Mouse (Mus musculus): ENCODE results near the gene Rnf208. TPM values are rescaled to one million over a fixed set of nuclear protein-coding genes. Genes with fewer than 3 reads are reported as not detected.

Rnf208 gene
- polyA plus RNA-seq, 1 experiment from 2014 or later = 43.1 TPM

DNA sequence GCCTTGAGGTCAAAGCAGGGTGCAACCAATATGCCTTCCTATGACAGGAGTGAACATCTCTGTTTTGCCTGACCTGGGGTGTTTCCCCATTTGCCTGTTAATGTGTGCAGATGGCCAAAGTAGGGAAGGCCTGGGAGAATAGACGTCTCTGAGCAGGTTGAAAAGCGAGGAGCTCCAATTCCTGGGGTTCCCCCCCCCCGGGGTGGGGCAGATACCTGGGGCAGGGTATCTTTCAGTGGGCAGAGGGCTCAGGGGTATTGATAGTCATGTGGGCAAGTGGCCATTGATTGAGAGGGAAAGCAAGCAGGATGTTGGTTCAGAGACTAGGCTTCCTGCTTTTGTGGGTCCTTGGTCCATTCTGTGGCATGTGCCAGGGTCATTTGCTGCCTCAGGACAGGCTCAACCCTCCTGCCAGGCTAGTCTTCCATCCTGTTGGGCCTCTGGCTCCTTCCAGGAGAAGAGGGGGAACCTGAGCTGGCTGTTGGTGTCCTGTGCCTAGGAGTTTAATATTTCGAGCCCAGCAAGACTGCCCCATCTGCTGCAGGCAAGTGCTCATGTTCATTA, 25.8 kb downstream of the Rnf208 start:
- no peak overlapping the region for H3K4me2 ChIP-seq
- no peak for ATAC-seq
- peaks cover 22% of the 10 kb centered on the region for H3K27me3 ChIP-seq
- no peak overlapping the region for H3K4me3 ChIP-seq
- H3K27ac ChIP-seq = no peak overlapping the region; the same call in 1 of the 2 replicates
- H3K9ac ChIP-seq = 0 out of 2 replicates have a peak overlapping the region, but pooled peaks have one; percentile 30
- H3K9me3 ChIP-seq (replicated peaks) = no peaks in the 10 kb centered on the region
- WGBS = 82% methylated on average over 4 of the region's 4 CpGs
- H3K4me1 ChIP-seq = peaks cover 70% of the 10 kb centered on the region
- peaks cover 32% of the 10 kb centered on the region for H3K36me3 ChIP-seq (ENCODE audit: poor library complexity, severe bottlenecking)

DNA sequence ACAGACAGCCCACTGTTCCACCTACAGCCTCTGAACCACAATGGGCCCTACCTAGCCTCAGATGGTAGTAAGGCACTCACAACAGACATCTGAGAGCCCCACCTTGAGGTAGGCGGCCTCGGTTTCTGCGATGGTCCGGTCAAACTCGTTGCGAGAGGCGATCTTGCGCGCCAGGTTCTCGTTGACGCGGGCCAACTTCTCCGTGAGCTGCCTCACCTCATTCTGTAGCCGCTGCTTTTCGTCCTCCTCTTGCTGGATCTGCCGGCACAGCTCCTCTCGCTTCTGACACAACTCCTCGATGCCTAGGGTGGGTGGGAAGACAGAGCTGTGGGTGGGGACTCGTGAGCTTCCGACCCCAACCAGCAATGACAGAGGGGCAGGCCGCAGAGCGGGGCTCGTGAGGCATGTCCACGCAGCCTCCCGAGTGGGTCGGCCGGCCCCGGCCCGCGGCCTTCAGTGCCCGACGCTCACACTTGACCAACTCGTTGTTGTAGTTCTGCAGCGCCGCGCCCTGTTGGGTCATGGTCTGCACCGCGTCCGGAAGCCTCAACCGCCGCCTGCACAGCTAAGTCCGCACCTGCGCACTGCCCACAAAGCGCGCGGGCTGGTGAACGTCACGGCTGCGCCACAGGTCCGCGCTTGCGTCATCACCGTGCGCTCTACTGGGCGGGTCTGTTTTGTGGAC, 29.9 kb downstream of the Rnf208 start, which contains the start of the genes Ssna1 and Anapc2:
Gene Ssna1, minus strand, starts transcription at position 612 of the 685 bp plus-strand sequence.
Gene Anapc2, plus strand, starts transcription at position 652 of the 685 bp plus-strand sequence.
- peaks cover 48% of the 10 kb centered on the region for H3K4me1 ChIP-seq
- under 1% methylated on average over 55 of the region's 55 CpGs for WGBS

DNA sequence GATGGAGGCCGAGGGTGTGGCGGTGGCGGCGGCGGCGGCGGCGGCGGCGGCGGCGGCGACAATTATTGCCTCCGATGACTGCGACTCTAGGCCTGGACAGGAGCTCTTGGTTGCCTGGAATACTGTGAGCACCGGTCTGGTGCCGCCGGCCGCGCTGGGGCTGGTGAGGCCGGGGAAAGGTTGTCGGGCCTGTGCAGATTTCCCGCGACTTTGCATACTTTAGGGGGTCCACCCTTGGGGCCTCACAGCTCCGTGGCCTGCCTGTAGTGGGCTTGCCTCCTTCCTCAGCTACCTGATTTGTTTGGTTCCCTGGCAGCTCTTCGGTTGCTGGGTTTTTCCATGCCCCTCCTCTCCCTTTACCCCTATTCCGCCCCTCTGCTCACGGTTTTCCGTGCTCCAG, 30.5 kb downstream of the Rnf208 start:
- peak overlapping the region; percentile 85 for H3K4me3 ChIP-seq
- under 1% methylated on average over 29 of the region's 29 CpGs for WGBS
- ATAC-seq = peak; percentile 72
- H3K27me3 ChIP-seq = no peaks in the 10 kb centered on the region
- peak overlapping the region; percentile 1; the same call in 1 of the 2 replicates for H3K27ac ChIP-seq
- peaks cover 69% of the 10 kb centered on the region for H3K36me3 ChIP-seq (ENCODE audit: poor library complexity, severe bottlenecking)
- peak overlapping the region; percentile 91 for H3K4me2 ChIP-seq
- no peaks in the 10 kb centered on the region for H3K9me3 ChIP-seq (replicated peaks)
- peak overlapping the region; percentile 92 for H3K9ac ChIP-seq
- H3K4me1 ChIP-seq = peaks cover 43% of the 10 kb centered on the region

More for the DNA sequence above, 29.9 kb downstream of the Rnf208 start, which contains the start of the genes Ssna1 and Anapc2:
- H3K27ac ChIP-seq = peak within 1 kb of the TSS; percentile 68
- H3K36me3 ChIP-seq (ENCODE audit: poor library complexity, severe bottlenecking) = peaks cover 64% of the 10 kb centered on the region
- no peaks in the 10 kb centered on the region for H3K27me3 ChIP-seq
- peak; percentile 95 for ATAC-seq
- peak within 1 kb of the TSS; percentile 85 for H3K4me3 ChIP-seq
- H3K9me3 ChIP-seq (replicated peaks) = no peaks in the 10 kb centered on the region
- H3K4me2 ChIP-seq = peak within 1 kb of the TSS; percentile 91
- H3K9ac ChIP-seq = peak within 1 kb of the TSS; percentile 92

DNA sequence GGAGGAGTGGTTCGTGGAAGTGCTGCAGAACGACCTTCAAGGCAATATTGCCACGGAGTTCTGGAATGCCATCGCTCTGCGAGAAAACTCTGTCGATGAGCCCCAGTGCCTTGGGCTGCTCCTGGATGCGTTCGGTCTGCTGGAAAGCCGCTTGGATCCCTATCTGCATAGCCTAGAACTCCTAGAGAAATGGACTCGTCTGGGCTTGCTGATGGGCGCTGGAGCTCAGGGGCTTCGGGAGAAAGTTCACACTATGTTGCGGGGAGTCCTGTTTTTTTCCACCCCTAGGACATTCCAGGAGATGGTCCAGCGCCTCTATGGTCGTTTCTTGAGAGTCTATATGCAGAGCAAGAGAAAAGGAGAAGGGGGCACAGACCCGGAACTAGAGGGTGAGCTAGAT, 31.0 kb downstream of the Rnf208 start:
- peaks cover 70% of the 10 kb centered on the region for H3K36me3 ChIP-seq (ENCODE audit: poor library complexity, severe bottlenecking)
- peak overlapping the region; percentile 85 for H3K4me3 ChIP-seq
- H3K9me3 ChIP-seq (replicated peaks) = no peaks in the 10 kb centered on the region
- H3K4me1 ChIP-seq = peaks cover 38% of the 10 kb centered on the region
- H3K4me2 ChIP-seq = peak overlapping the region; percentile 91
- no peaks in the 10 kb centered on the region for H3K27me3 ChIP-seq
- 44% methylated on average over 16 of the region's 16 CpGs for WGBS
- no peak overlapping the region for H3K27ac ChIP-seq
- peak overlapping the region; percentile 92 for H3K9ac ChIP-seq
- ATAC-seq = no peak

DNA sequence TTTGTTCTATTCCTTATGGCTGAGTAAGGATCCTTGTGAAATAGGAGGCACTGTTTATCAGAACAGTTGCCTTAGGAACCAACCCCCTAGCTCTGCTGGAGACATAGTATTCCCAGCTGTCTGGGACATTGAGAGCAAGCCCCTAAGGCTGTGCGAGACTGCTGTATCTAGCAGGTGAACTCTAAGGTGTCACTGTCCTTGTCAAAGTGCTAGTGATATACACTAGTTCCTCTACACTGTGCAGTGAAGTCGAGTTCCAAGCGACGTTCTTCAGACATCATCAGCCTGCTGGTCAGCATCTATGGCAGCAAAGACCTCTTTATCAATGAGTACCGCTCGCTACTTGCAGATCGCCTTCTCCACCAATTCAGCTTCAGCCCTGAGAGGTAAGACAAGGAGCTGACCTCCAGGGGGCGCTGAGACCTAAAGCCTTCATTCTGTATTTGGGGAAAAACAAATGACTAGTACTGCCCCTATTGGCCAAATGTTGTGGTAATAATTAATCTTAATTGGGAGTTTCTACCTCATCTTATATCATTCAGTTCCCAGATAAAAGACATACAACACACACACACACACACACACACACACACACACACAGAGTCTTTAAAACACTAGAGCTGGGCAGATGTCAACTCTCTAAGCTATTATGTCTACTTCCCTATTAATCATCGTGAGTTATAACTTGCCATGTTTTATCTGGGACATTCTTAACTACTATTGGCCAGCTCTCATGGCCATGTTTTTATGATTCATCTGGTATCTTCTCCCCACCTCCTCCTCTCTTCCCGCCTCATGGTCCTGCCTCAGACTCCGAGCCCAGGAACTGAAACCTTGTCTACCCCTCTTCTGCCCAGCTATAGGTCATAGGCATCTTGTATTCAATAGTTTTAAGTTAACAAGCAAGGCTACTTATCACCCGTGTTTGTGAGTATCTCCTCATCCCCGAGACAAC, 37.1 kb downstream of the Rnf208 start:
- peak; percentile 55; the same call in 1 of the 2 replicates for ATAC-seq
- H3K9me3 ChIP-seq (replicated peaks) = no peaks in the 10 kb centered on the region
- H3K27me3 ChIP-seq = no peaks in the 10 kb centered on the region
- peaks cover 5% of the 10 kb centered on the region; the same call in 1 of the 2 replicates for H3K4me1 ChIP-seq
- no peak overlapping the region for H3K4me3 ChIP-seq
- H3K27ac ChIP-seq = no peak overlapping the region
- peaks cover 97% of the 10 kb centered on the region for H3K36me3 ChIP-seq (ENCODE audit: poor library complexity, severe bottlenecking)
- WGBS = 59% methylated on average over 13 of the region's 13 CpGs
- H3K4me2 ChIP-seq = no peak overlapping the region
- H3K9ac ChIP-seq = no peak overlapping the region

DNA sequence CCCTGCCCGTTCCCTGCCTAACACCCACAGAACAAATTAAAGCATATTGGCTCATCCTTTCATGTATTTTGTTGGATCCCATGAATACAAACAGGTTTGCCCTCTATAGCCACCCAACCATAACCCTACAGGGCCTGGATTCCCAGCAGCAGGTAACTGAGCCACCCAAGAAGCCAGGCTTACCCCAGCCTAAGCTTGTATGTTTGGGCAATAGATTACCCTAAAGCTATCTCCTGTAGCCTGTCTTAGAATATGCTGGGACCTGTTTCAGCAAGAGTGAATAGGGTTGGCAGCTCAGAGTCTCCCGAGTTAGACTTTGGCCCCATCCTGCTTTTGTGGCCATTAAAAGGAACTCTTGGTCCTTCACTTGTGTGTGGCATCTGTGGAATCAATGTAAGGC, 43.5 kb downstream of the Rnf208 start:
- no peak for ATAC-seq
- Histone ChIP-seq H3K9ac (no peak overlapping the region), H3K36me3 (ENCODE audit: poor library complexity, severe bottlenecking) (peaks cover 59% of the 10 kb centered on the region), H3K9me3 (replicated peaks) (no peaks in the 10 kb centered on the region), H3K4me1 (peaks cover 11% of the 10 kb centered on the region; the same call in 1 of the 2 replicates), H3K4me2 (no peak overlapping the region), H3K27me3 (peaks cover 32% of the 10 kb centered on the region), H3K4me3 (no peak overlapping the region), H3K27ac (no peak overlapping the region)
- WGBS = 96% methylated on average over 2 of the region's 2 CpGs

DNA sequence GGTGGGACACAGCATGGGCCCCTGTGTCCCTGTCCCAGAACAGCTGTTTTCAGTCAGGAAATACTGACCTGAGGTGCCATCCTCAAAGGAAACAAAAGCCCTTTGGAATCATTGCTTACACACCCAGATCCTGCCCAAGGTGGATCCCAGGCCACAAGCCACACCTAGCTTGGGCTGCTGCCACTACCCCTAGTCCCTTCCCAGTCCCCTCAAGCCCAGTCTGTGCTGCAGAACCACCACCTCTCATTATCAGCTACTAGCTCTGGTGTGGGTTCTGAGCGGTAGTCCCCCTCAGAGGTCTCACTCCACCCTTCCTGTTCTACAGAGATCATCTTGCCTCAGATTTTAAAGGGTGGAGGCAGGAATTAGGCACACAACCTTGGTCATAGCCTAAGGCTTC, 44.3 kb downstream of the Rnf208 start:
- H3K27me3 ChIP-seq = peaks cover 40% of the 10 kb centered on the region
- H3K9me3 ChIP-seq (replicated peaks) = no peaks in the 10 kb centered on the region
- no peak overlapping the region for H3K9ac ChIP-seq
- H3K4me2 ChIP-seq = no peak overlapping the region
- peaks cover 18% of the 10 kb centered on the region; the same call in 1 of the 2 replicates for H3K4me1 ChIP-seq
- H3K36me3 ChIP-seq (ENCODE audit: poor library complexity, severe bottlenecking) = peaks cover 51% of the 10 kb centered on the region
- ATAC-seq = no peak
- H3K4me3 ChIP-seq = no peak overlapping the region
- no peak overlapping the region for H3K27ac ChIP-seq
- WGBS = 84% methylated on average over 1 of the region's 1 CpGs

DNA sequence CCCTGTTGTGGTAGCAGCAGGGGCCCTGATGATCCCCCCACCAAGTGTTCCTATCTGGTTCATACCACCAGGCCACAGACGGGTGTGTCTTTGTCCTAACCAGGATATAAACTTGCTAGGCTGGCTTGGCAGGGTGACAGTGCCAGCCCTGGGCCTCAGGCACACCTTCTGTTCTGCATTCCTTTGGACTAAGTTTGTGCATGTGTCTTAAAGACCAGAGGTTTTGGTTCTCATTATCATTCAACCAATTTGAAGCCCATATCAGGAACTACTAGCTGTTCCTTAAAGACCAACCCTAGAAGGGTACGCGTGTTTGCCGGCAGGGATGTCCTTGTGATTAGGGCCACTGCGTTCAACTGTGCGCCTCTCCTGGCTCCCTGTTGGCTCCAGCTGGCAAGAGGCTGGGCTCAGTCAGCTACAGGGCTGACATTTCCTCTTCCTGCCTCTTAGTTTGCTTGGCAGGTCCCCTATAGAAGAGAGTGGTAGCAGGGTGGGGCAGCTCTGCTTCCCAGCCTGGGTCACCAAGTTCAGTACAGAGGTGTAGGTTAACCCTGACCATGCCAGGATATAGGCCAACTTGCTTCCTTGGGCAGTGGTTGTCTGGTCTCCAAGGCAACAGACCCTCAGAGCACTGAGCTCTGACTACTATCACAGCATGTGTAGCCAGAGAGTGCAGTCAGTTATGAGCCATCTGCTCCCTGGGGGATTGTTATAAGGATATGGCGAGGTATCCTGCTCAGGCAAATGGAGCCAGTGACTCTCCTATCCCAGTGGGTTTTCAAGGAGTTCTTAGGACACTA, 45.0 kb downstream of the Rnf208 start:
- Histone ChIP-seq H3K4me3 (no peak overlapping the region), H3K36me3 (ENCODE audit: poor library complexity, severe bottlenecking) (peaks cover 46% of the 10 kb centered on the region)
- WGBS = 62% methylated on average over 7 of the region's 7 CpGs

DNA sequence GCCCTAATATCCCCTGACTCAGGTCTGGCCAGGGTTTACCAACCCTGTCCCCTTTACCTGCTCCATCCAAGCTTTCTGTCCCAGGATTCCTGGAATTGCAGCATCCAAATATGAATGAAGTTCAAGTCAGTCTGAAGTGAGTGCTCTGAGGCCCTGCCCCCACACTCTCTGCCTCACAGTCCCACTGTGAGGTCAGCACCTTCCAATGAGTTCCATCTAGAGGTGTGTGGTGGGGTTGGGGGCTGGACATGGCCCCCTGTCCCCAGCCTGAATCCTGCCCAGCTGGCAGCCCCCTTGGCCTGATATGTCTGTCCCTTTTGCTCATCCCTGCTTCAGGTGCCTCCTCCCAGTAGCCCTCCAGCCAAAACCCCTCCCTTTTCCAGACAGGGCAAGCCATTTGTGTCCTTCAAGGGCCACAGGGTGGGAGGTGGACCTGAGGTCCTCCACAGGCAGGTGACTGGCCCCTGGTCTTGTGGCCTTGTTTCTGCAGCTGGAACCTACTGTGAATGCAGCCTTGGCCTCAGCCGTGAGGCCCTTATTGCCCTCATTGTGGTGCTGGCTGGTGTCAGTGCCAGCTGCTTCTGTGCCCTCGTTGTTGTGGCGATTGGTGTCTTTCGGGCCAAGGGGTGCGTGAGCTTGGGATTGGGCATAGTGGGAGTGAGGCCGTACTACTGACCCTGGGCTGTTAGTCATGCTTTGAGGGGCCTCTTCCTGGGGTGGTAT, 46.0 kb downstream of the Rnf208 start, which contains the start of gene Tmem210:
Gene Tmem210, plus strand, starts transcription at position 219 of the 723 bp plus-strand sequence.
- H3K9me3 ChIP-seq (replicated peaks) = no peaks in the 10 kb centered on the region
- no peak within 1 kb of the TSS for H3K9ac ChIP-seq
- H3K4me2 ChIP-seq = no peak within 1 kb of the TSS
- peaks cover 58% of the 10 kb centered on the region for H3K27me3 ChIP-seq
- peaks cover 36% of the 10 kb centered on the region for H3K36me3 ChIP-seq (ENCODE audit: poor library complexity, severe bottlenecking)
- H3K4me1 ChIP-seq = peaks cover 26% of the 10 kb centered on the region
- ATAC-seq = no peak
- no peak within 1 kb of the TSS for H3K27ac ChIP-seq
- no peak within 1 kb of the TSS for H3K4me3 ChIP-seq
- 85% methylated on average over 6 of the region's 6 CpGs for WGBS

More for the DNA sequence above, 45.0 kb downstream of the Rnf208 start:
- Histone ChIP-seq H3K4me1 (peaks cover 19% of the 10 kb centered on the region), H3K9ac (no peak overlapping the region), H3K9me3 (replicated peaks) (no peaks in the 10 kb centered on the region), H3K27ac (no peak overlapping the region), H3K4me2 (no peak overlapping the region), H3K27me3 (peaks cover 47% of the 10 kb centered on the region)
- ATAC-seq = no peak

DNA sequence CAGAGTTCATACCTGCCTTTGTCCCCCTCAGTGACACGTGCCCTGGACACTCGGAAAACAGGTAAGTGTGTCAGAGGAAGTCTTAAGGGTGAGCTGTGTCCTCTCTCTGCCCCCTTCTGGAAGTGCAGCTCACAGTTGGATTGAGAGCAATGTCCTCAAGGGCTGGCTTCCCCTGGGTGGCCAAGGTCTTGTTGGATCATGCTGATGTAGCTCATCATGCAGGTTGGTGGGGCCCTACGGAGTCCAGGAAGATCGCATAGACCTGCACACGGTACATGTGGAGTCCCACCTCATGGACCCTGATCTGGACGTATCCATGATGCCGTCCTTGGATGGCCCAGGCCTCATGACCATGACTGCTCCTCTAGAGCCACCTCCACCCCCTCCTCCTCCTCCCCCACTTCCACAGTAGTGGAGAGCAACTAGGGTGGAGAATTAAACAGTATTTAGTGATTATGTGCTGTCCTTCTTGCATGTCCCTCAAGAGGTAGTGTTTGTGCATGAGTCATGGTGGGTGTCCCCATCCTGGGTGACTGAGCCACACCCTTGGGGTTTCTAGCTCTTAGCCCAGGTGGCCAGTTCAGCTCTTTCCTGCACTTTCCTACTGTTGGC, 46.8 kb downstream of the Rnf208 start:
- WGBS = 75% methylated on average over 7 of the region's 7 CpGs
- H3K27me3 ChIP-seq = peaks cover 65% of the 10 kb centered on the region
- peaks cover 26% of the 10 kb centered on the region for H3K4me1 ChIP-seq
- H3K9ac ChIP-seq = no peak overlapping the region
- no peak overlapping the region for H3K27ac ChIP-seq
- no peak for ATAC-seq
- H3K9me3 ChIP-seq (replicated peaks) = no peaks in the 10 kb centered on the region
- H3K4me2 ChIP-seq = no peak overlapping the region
- H3K36me3 ChIP-seq (ENCODE audit: poor library complexity, severe bottlenecking) = peaks cover 29% of the 10 kb centered on the region
- H3K4me3 ChIP-seq = no peak overlapping the region
